Mouse (Mus musculus) liver, embryonic 13.5 days (tissue): ENCODE measurements around the gene Hes7. TPM values are rescaled to one million over a fixed set of nuclear protein-coding genes. Genes with fewer than 3 reads are reported as not detected.

Experiments
- ATAC-seq: fragments of 200-750 bp; cut with Nextera tagmentation; 2 replicates; pipeline ENCODE4 v1.8.0; 2017; ENCODE audit warnings: low read depth, mild to moderate bottlenecking, moderate number of reproducible peaks, moderate library complexity
- DNase-seq: peaks from one replicate; pipeline ENCODE4 v3.0.0; 2022
- H3K27ac ChIP-seq: fragments of 300-500 bp; sonication (generic); 2 replicates; pipeline ENCODE4 v1.5.1; 2015; ENCODE audit warnings: moderate library complexity, mild to moderate bottlenecking, inconsistent platforms
- H3K27me3 ChIP-seq: fragments of 300-500 bp; sonication (generic); 2 replicates; pipeline ENCODE4 v1.6.1; 2015; ENCODE audit warnings: mild to moderate bottlenecking, inconsistent platforms
- H3K36me3 ChIP-seq: fragments of 300-500 bp; sonication (generic); 2 replicates; pipeline ENCODE4 v1.6.1; 2015; ENCODE audit warnings: mild to moderate bottlenecking, inconsistent platforms
- H3K4me1 ChIP-seq: fragments of 300-500 bp; sonication (generic); replicated peaks from 2 replicates; pipeline ENCODE4 v1.6.1; 2015; ENCODE audit warnings: inconsistent platforms
- H3K4me2 ChIP-seq: fragments of 300-500 bp; sonication (generic); 2 replicates; pipeline ENCODE4 v1.6.1; 2015; ENCODE audit warnings: inconsistent platforms, mild to moderate bottlenecking, moderate library complexity
- H3K4me3 ChIP-seq: fragments of 300-500 bp; sonication (generic); replicated peaks from 2 replicates; pipeline ENCODE4 v1.5.1; 2015; ENCODE audit warnings: mild to moderate bottlenecking, inconsistent platforms
- H3K9ac ChIP-seq: fragments of 300-500 bp; sonication (generic); 2 replicates; pipeline ENCODE4 v1.6.1; 2015; ENCODE audit warnings: mild to moderate bottlenecking, inconsistent platforms
- H3K9me3 ChIP-seq: fragments of 300-500 bp; sonication (generic); replicated peaks from 2 replicates; pipeline ENCODE4 v1.6.1; 2016; ENCODE audit warnings: inconsistent platforms
- WGBS: fragments of 180-500 bp; shearing (Covaris S2); methylation state at CpG from one replicate; pipeline ENCODE4 v1.1.7; 2015; ENCODE audit not compliant: insufficient replicate concordance; 5-methylcytosine and 5-hydroxymethylcytosine counted together
- polyA plus RNA-seq: library from polyadenylated mRNA; unstranded; fragments of >200 nt; fragmentation: Nextera tagmentation; extraction: Ambion mirVana; gene quantifications from 2 replicates; pipeline ENCODE4 v1.2.1, GENCODE M21; 2015

The Hes7 gene
- polyA plus RNA-seq, 1 experiment from 2014 or later: 0.18 TPM

DNA sequence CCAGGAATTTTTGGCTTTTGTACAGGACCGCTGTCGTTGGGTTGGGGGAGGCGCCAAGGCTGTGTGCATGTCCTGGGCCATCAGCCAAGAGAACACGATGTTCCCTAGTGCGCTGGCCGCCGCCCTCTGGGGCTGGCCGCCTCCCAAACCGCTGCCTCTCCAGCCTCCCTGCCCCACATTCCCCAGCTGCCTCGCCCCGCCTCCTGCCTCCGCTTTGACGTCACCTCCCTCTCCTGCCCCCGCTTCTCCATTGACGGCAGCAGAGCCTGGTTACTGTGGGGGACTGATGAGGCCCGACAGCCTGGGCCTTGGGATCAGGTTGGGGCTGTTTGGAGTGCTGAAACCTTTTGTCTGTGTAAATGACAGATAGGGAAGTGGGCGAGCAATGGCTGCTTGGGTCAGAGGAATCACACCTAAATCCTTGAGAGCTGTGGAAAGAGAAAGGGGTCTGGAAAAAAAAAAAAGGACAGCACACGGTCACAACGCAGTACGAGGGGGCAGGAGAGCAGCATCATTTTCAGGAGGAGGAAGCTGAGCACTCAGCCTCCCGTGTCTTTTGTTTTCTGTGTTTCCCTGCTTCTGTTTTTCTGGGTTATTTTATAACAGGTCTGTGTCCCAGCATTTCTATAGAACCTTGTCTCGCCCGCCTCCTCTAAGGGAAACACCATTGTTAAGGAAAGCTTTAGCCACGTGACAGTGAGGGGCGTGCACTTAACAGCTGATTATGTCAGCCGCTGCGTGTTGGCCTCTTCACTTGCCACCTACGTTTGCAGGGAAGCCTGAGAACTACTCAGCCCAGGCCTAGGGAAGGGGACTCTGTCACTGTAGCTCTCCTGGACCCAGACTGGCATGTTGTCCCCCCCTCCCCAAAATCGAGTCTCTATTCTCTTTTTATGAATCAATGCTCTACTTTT lies 23.0 kb upstream of the Hes7 start:
- peak; percentile 95 for DNase-seq
- peak overlapping the region; percentile 93 for H3K27ac ChIP-seq
- H3K4me1 ChIP-seq: peaks cover 74% of the 10 kb centered on the region
- WGBS: 2% methylated on average over 29 of the region's 29 CpGs
- no peaks in the 10 kb centered on the region for H3K9me3 ChIP-seq
- H3K4me2 ChIP-seq: peak overlapping the region; percentile 95
- H3K27me3 ChIP-seq: no peaks in the 10 kb centered on the region
- peak; percentile 24 for ATAC-seq
- peak overlapping the region; percentile 67 for H3K4me3 ChIP-seq
- peak overlapping the region; percentile 78 for H3K9ac ChIP-seq
- H3K36me3 ChIP-seq: peaks cover 24% of the 10 kb centered on the region

DNA sequence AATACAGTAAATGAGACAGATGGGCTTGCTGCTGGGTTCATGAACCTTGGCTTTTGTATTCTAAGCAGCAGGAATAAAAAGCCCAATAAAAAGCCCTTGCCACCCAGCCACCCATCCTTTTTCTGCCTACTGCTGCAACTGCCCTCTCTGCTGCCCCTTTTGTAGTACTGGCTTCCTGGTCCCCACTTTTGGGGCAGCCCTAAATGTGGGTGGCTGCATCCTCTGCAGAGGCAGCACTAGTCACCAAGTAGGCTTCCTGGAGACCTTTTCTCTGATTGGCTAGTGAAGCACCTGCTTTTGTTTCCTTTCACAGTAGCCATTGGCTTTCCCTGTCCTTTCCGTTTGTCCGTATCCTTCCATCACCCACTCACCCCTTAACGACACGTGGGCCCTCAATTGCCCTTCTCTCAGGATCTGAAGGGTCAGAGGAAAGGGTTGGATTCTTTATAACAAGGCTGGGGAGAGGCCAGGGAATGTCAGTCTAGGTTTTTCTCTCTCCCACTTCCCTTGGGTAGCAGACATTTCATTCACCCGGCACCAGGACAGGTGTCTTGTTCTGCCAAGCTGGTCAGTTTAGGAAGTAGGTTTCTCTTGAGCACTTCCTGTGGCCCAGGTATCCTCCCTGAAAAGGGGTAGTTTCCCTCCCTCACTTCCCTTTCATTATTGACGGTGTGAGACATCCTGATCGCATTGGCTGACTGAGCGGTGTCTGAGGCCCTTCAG lies 22.0 kb upstream of the Hes7 start:
- Histone ChIP-seq H3K4me2 (peak overlapping the region; percentile 95), H3K9ac (peak overlapping the region; percentile 78), H3K4me3 (peak overlapping the region; percentile 67), H3K9me3 (no peaks in the 10 kb centered on the region), H3K27ac (peak overlapping the region; percentile 93), H3K36me3 (peaks cover 28% of the 10 kb centered on the region), H3K4me1 (peaks cover 68% of the 10 kb centered on the region), H3K27me3 (no peaks in the 10 kb centered on the region)
- ATAC-seq (no peak), DNase-seq (no peak)
- WGBS: 31% methylated on average over 8 of the region's 8 CpGs

- ATAC-seq: peak; percentile 55
- peaks cover 67% of the 10 kb centered on the region for H3K4me1 ChIP-seq
Observed at GRCm38 (mm10) chr11:69098762-69099091, 21.5 kb upstream of the Hes7 start.

GRCm38 (mm10) chr11:69099177-69099914 lies 20.9 kb upstream of the Hes7 start:
- no peak for ATAC-seq

More at GRCm38 (mm10) chr11:69098762-69099091, 21.5 kb upstream of the Hes7 start:
- peak; percentile 94 for DNase-seq
- peak overlapping the region; percentile 67 for H3K4me3 ChIP-seq
- no peaks in the 10 kb centered on the region for H3K27me3 ChIP-seq
- peak overlapping the region; percentile 77 for H3K9ac ChIP-seq
- H3K36me3 ChIP-seq: peaks cover 33% of the 10 kb centered on the region
- H3K9me3 ChIP-seq: no peaks in the 10 kb centered on the region
- under 1% methylated on average over 19 of the region's 19 CpGs for WGBS
- H3K4me2 ChIP-seq: peak overlapping the region; percentile 95
- H3K27ac ChIP-seq: peak overlapping the region; percentile 93

DNA sequence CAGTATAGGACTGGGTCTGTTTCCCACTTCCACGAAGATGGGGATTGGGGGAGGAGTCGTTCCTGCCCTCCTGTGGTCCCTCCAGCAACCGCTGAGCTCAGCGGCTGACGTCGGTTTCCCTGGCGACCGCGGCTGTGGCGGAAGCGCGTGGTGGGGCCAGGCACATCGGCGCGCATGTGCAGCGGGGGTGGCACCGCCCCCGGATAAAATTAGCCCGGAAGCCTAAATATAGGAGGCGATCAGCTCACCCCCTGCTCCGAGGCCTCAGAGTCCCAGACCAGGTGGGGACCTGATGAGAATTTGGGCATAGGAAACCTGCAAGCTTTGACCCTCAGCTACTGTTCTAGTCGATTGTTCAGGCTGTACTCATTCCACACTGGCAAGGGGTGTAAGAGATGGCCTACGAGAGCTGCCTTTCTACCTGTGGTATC lies 20.3 kb upstream of the Hes7 start:
- H3K9ac ChIP-seq: peak overlapping the region; percentile 77
- H3K4me3 ChIP-seq: peak overlapping the region; percentile 67
- WGBS: 1% methylated on average over 23 of the region's 23 CpGs
- peaks cover 45% of the 10 kb centered on the region for H3K36me3 ChIP-seq
- H3K9me3 ChIP-seq: no peaks in the 10 kb centered on the region
- no peaks in the 10 kb centered on the region for H3K27me3 ChIP-seq
- H3K4me1 ChIP-seq: peaks cover 57% of the 10 kb centered on the region
- peak; percentile 83 for DNase-seq
- peak; percentile 11; the same call in 1 of the 2 replicates for ATAC-seq
- H3K27ac ChIP-seq: peak overlapping the region; percentile 93
- H3K4me2 ChIP-seq: peak overlapping the region; percentile 95

More at GRCm38 (mm10) chr11:69099177-69099914, 20.9 kb upstream of the Hes7 start:
- Histone ChIP-seq H3K36me3 (peaks cover 39% of the 10 kb centered on the region), H3K4me1 (peaks cover 61% of the 10 kb centered on the region), H3K27ac (peak overlapping the region; percentile 93), H3K9me3 (no peaks in the 10 kb centered on the region), H3K9ac (peak overlapping the region; percentile 77), H3K4me2 (peak overlapping the region; percentile 95), H3K4me3 (peak overlapping the region; percentile 67), H3K27me3 (no peaks in the 10 kb centered on the region)
- DNase-seq: no peak
- WGBS: 1% methylated on average over 22 of the region's 22 CpGs

DNA sequence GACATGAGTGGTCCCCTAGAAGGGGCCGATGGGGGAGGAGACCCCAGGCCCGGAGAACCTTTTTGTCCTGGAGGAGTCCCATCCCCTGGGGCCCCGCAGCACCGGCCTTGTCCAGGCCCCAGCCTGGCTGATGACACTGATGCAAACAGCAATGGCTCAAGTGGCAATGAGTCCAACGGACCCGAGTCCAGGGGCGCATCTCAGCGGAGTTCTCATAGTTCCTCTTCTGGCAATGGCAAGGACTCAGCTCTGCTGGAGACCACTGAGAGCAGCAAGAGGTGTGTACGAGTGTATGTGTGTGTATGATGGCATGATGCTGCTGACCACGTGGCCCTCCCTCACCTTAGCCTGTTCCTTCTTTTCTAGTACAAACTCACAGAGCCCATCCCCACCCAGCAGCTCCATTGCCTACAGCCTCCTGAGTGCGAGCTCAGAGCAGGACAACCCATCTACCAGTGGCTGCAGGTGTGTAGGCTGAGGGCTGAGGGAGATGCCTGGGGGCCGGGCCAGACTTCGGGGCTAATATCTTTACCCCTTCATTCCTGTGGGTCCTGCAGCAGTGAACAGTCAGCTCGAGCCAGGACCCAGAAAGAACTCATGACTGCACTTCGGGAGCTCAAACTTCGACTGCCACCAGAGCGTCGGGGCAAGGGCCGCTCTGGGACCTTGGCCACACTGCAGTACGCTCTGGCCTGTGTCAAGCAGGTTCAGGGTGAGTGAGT lies 19.4 kb upstream of the Hes7 start:
- H3K4me2 ChIP-seq: peak overlapping the region; percentile 95
- peak overlapping the region; percentile 67 for H3K4me3 ChIP-seq
- ATAC-seq (no peak), DNase-seq (no peak)
- no peaks in the 10 kb centered on the region for H3K9me3 ChIP-seq
- peaks cover 54% of the 10 kb centered on the region for H3K36me3 ChIP-seq
- peak overlapping the region; percentile 77 for H3K9ac ChIP-seq
- WGBS: 83% methylated on average over 20 of the region's 20 CpGs
- peaks cover 50% of the 10 kb centered on the region for H3K4me1 ChIP-seq
- H3K27ac ChIP-seq: peak overlapping the region; percentile 71
- no peaks in the 10 kb centered on the region for H3K27me3 ChIP-seq

- Histone ChIP-seq H3K9ac (no peak overlapping the region), H3K9me3 (no peaks in the 10 kb centered on the region), H3K4me3 (no peak overlapping the region), H3K4me1 (peaks cover 40% of the 10 kb centered on the region), H3K27ac (no peak overlapping the region), H3K4me2 (no peak overlapping the region), H3K27me3 (no peaks in the 10 kb centered on the region), H3K36me3 (peaks cover 62% of the 10 kb centered on the region)
- DNase-seq (no peak), ATAC-seq (no peak)
- whole genome bisulfite sequencing: 78% methylated on average over 21 of the region's 21 CpGs
Observed at GRCm38 (mm10) chr11:69101604-69102402, 18.4 kb upstream of the Hes7 start.

DNA sequence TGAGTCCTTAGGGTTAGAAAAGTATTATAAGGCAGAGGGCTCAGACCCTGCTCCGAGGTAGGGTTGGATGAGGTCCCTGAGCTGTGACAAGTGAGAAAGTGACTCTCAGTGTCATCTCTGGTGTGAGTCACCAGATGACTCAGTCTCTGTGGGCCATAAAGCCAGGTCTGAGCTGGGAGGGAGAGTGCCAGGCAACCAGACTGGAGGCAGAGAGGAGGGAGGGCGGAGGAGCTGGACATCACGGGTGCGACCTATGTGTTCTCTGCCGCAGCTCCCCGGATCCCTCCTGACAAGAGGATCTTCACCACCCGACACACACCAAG lies 17.8 kb upstream of the Hes7 start:
- Histone ChIP-seq H3K4me1 (peaks cover 34% of the 10 kb centered on the region), H3K4me3 (no peak overlapping the region), H3K9ac (no peak overlapping the region), H3K27me3 (no peaks in the 10 kb centered on the region), H3K4me2 (no peak overlapping the region), H3K36me3 (peaks cover 68% of the 10 kb centered on the region), H3K9me3 (no peaks in the 10 kb centered on the region), H3K27ac (no peak overlapping the region)
- ATAC-seq (no peak), DNase-seq (no peak)
- 80% methylated on average over 7 of the region's 7 CpGs for WGBS

GRCm38 (mm10) chr11:69103121-69103520 lies 17.1 kb upstream of the Hes7 start:
- H3K4me3 ChIP-seq: no peak overlapping the region
- peaks cover 75% of the 10 kb centered on the region for H3K36me3 ChIP-seq
- no peak for ATAC-seq

More at GRCm38 (mm10) chr11:69103121-69103520, 17.1 kb upstream of the Hes7 start:
- peaks cover 27% of the 10 kb centered on the region for H3K4me1 ChIP-seq
- DNase-seq: no peak
- no peaks in the 10 kb centered on the region for H3K9me3 ChIP-seq
- H3K27me3 ChIP-seq: no peaks in the 10 kb centered on the region
- H3K27ac ChIP-seq: no peak overlapping the region
- H3K4me2 ChIP-seq: no peak overlapping the region
- WGBS: 89% methylated on average over 14 of the region's 14 CpGs
- no peak overlapping the region for H3K9ac ChIP-seq
